Mouse (Mus musculus): ENCODE results near the gene Ctsw. TPM values are rescaled to one million over a fixed set of nuclear protein-coding genes. Genes with fewer than 3 reads are reported as not detected.
"Not testable (repeated sequence)": the region's sequence is repeated elsewhere in the genome, so short reads cannot be mapped to it uniquely, and the experiment has no call there.

Gene Ctsw
- polyA plus RNA-seq, 1 experiment from 2014 or later: 2.1 TPM

- H3K9ac ChIP-seq (replicated peaks; ENCODE audit: low read length): no peak overlapping the region; the same call in 1 of the 2 replicates
- ATAC-seq (ENCODE audit: low FRiP score, low TSS enrichment): no peak
- H3K4me3 ChIP-seq (ENCODE audit: low read length): no peak overlapping the region
- no peaks in the 10 kb centered on the region for H3K9me3 ChIP-seq (ENCODE audit: low read length)
- H3K36me3 ChIP-seq (ENCODE audit: insufficient read depth, low read length): peaks cover 20% of the 10 kb centered on the region; the same call in 1 of the 2 replicates
- no peak overlapping the region for H3K27ac ChIP-seq (ENCODE audit: low read length)
- no peaks in the 10 kb centered on the region for H3K27me3 ChIP-seq (ENCODE audit: insufficient read depth, low read length)
- 79% methylated on average over 2 of the region's 2 CpGs for WGBS
- no peaks in the 10 kb centered on the region for H3K4me1 ChIP-seq (ENCODE audit: insufficient read depth, low read length)
- no peak overlapping the region for H3K4me2 ChIP-seq (replicated peaks; ENCODE audit: low read depth, low read length)
Observed at GRCm38 (mm10) chr19:5500330-5500875, 32.1 kb upstream of the Ctsw start.

GRCm38 (mm10) chr19:5496052-5496370, 27.7 kb upstream of the Ctsw start:
- Histone ChIP-seq H3K4me2 (replicated peaks; ENCODE audit: low read depth, low read length) (no peak overlapping the region), H3K9me3 (ENCODE audit: low read length) (no peaks in the 10 kb centered on the region), H3K9ac (replicated peaks; ENCODE audit: low read length) (no peak overlapping the region), H3K4me3 (ENCODE audit: low read length) (no peak overlapping the region), H3K27me3 (ENCODE audit: insufficient read depth, low read length) (no peaks in the 10 kb centered on the region), H3K27ac (ENCODE audit: low read length) (no peak overlapping the region), H3K36me3 (ENCODE audit: insufficient read depth, low read length) (peaks cover 44% of the 10 kb centered on the region), H3K4me1 (ENCODE audit: insufficient read depth, low read length) (peaks cover 15% of the 10 kb centered on the region)
- 91% methylated on average over 16 of the region's 16 CpGs for WGBS
- no peak for ATAC-seq (ENCODE audit: low FRiP score, low TSS enrichment)

- no peak overlapping the region for H3K9ac ChIP-seq (replicated peaks; ENCODE audit: low read length)
- H3K4me3 ChIP-seq (ENCODE audit: low read length): no peak overlapping the region
- peaks cover 44% of the 10 kb centered on the region for H3K36me3 ChIP-seq (ENCODE audit: insufficient read depth, low read length)
- no peaks in the 10 kb centered on the region for H3K27me3 ChIP-seq (ENCODE audit: insufficient read depth, low read length)
- no peak for ATAC-seq (ENCODE audit: low FRiP score, low TSS enrichment)
- no peak overlapping the region for H3K27ac ChIP-seq (ENCODE audit: low read length)
- peaks cover 15% of the 10 kb centered on the region for H3K4me1 ChIP-seq (ENCODE audit: insufficient read depth, low read length)
- no peaks in the 10 kb centered on the region for H3K9me3 ChIP-seq (ENCODE audit: low read length)
- 80% methylated on average over 12 of the region's 12 CpGs for WGBS
- H3K4me2 ChIP-seq (replicated peaks; ENCODE audit: low read depth, low read length): no peak overlapping the region
Observed at GRCm38 (mm10) chr19:5495353-5496051, 27.2 kb upstream of the Ctsw start.

- Histone ChIP-seq H3K9me3 (ENCODE audit: low read length) (no peaks in the 10 kb centered on the region), H3K36me3 (ENCODE audit: insufficient read depth, low read length) (peaks cover 44% of the 10 kb centered on the region), H3K9ac (replicated peaks; ENCODE audit: low read length) (no peak overlapping the region), H3K4me3 (ENCODE audit: low read length) (no peak overlapping the region), H3K4me1 (ENCODE audit: insufficient read depth, low read length) (peaks cover 22% of the 10 kb centered on the region), H3K27ac (ENCODE audit: low read length) (no peak overlapping the region), H3K27me3 (ENCODE audit: insufficient read depth, low read length) (no peaks in the 10 kb centered on the region), H3K4me2 (replicated peaks; ENCODE audit: low read depth, low read length) (no peak overlapping the region)
- no peak for ATAC-seq (ENCODE audit: low FRiP score, low TSS enrichment)
- WGBS: 87% methylated on average over 3 of the region's 3 CpGs
Observed at GRCm38 (mm10) chr19:5494314-5494713, 26.0 kb upstream of the Ctsw start.

GRCm38 (mm10) chr19:5493301-5493721, 25.0 kb upstream of the Ctsw start:
- not testable (repeated sequence) for ATAC-seq (ENCODE audit: low FRiP score, low TSS enrichment)

GRCm38 (mm10) chr19:5492641-5493040, 24.3 kb upstream of the Ctsw start:
- H3K4me1 ChIP-seq (ENCODE audit: insufficient read depth, low read length): peaks cover 26% of the 10 kb centered on the region
- H3K4me2 ChIP-seq (replicated peaks; ENCODE audit: low read depth, low read length): no peak overlapping the region
- peaks cover 43% of the 10 kb centered on the region for H3K36me3 ChIP-seq (ENCODE audit: insufficient read depth, low read length)
- H3K9ac ChIP-seq (replicated peaks; ENCODE audit: low read length): no peak overlapping the region
- ATAC-seq (ENCODE audit: low FRiP score, low TSS enrichment): no peak
- no peak overlapping the region for H3K4me3 ChIP-seq (ENCODE audit: low read length)
- no peak overlapping the region for H3K27ac ChIP-seq (ENCODE audit: low read length)
- no peaks in the 10 kb centered on the region for H3K9me3 ChIP-seq (ENCODE audit: low read length)
- no peaks in the 10 kb centered on the region for H3K27me3 ChIP-seq (ENCODE audit: insufficient read depth, low read length)
- WGBS: 81% methylated on average over 4 of the region's 4 CpGs

More at GRCm38 (mm10) chr19:5493301-5493721, 25.0 kb upstream of the Ctsw start:
- not testable (repeated sequence) for H3K9ac ChIP-seq (replicated peaks; ENCODE audit: low read length); H3K4me2 ChIP-seq (replicated peaks; ENCODE audit: low read depth, low read length); H3K4me3 ChIP-seq (ENCODE audit: low read length); H3K27ac ChIP-seq (ENCODE audit: low read length); H3K9me3 ChIP-seq (ENCODE audit: low read length); H3K27me3 ChIP-seq (ENCODE audit: insufficient read depth, low read length)
- WGBS: 41% methylated on average over 9 of the region's 9 CpGs
- peaks cover 26% of the 10 kb centered on the region for H3K4me1 ChIP-seq (ENCODE audit: insufficient read depth, low read length)
- peaks cover 44% of the 10 kb centered on the region for H3K36me3 ChIP-seq (ENCODE audit: insufficient read depth, low read length)

- Histone ChIP-seq H3K4me1 (ENCODE audit: insufficient read depth, low read length) (peaks cover 33% of the 10 kb centered on the region), H3K4me3 (ENCODE audit: low read length) (peak overlapping the region; percentile 96), H3K4me2 (replicated peaks; ENCODE audit: low read depth, low read length) (peak overlapping the region; percentile 86), H3K9me3 (ENCODE audit: low read length) (no peaks in the 10 kb centered on the region), H3K27ac (ENCODE audit: low read length) (peak overlapping the region; percentile 100), H3K9ac (replicated peaks; ENCODE audit: low read length) (peak overlapping the region; percentile 94), H3K27me3 (ENCODE audit: insufficient read depth, low read length) (no peaks in the 10 kb centered on the region), H3K36me3 (ENCODE audit: insufficient read depth, low read length) (peaks cover 29% of the 10 kb centered on the region)
- under 1% methylated on average over 58 of the region's 59 CpGs for WGBS
- ATAC-seq (ENCODE audit: low FRiP score, low TSS enrichment): peak; percentile 14; the same call in 1 of the 2 replicates
Observed at GRCm38 (mm10) chr19:5490898-5491708, 22.8 kb upstream of the Ctsw start.

- H3K9me3 ChIP-seq (ENCODE audit: low read length): no peaks in the 10 kb centered on the region
- no peaks in the 10 kb centered on the region for H3K27me3 ChIP-seq (ENCODE audit: insufficient read depth, low read length)
- peaks cover 28% of the 10 kb centered on the region for H3K36me3 ChIP-seq (ENCODE audit: insufficient read depth, low read length)
- whole genome bisulfite sequencing: 0% methylated on average over 62 of the region's 62 CpGs
- peak within 1 kb of the TSS; percentile 94 for H3K9ac ChIP-seq (replicated peaks; ENCODE audit: low read length)
- ATAC-seq (ENCODE audit: low FRiP score, low TSS enrichment): peak; percentile 57
- peak within 1 kb of the TSS; percentile 96 for H3K4me3 ChIP-seq (ENCODE audit: low read length)
- peak within 1 kb of the TSS; percentile 100 for H3K27ac ChIP-seq (ENCODE audit: low read length)
- H3K4me2 ChIP-seq (replicated peaks; ENCODE audit: low read depth, low read length): peak within 1 kb of the TSS; percentile 89
- peaks cover 33% of the 10 kb centered on the region for H3K4me1 ChIP-seq (ENCODE audit: insufficient read depth, low read length)
Observed at GRCm38 (mm10) chr19:5490313-5490897, 22.1 kb upstream of the Ctsw start, which contains the start of gene Cfl1. Cfl1 (plus strand) TSS chr19:5490455.

- not testable (repeated sequence) for H3K9ac ChIP-seq (replicated peaks; ENCODE audit: low read length); ATAC-seq (ENCODE audit: low FRiP score, low TSS enrichment); H3K27me3 ChIP-seq (ENCODE audit: insufficient read depth, low read length); H3K9me3 ChIP-seq (ENCODE audit: low read length)
- H3K27ac ChIP-seq (ENCODE audit: low read length): peak overlapping the region; percentile 100
- peaks cover 33% of the 10 kb centered on the region for H3K4me1 ChIP-seq (ENCODE audit: insufficient read depth, low read length)
- peak overlapping the region; percentile 89 for H3K4me2 ChIP-seq (replicated peaks; ENCODE audit: low read depth, low read length)
- H3K36me3 ChIP-seq (ENCODE audit: insufficient read depth, low read length): peaks cover 30% of the 10 kb centered on the region
- peak overlapping the region; percentile 96; the same call in 1 of the 2 replicates for H3K4me3 ChIP-seq (ENCODE audit: low read length)
- 46% methylated on average over 10 of the region's 10 CpGs for WGBS
Observed at GRCm38 (mm10) chr19:5489721-5490120, 21.4 kb upstream of the Ctsw start.
